ENCODE assay signal across 22 mouse cellular contexts in the genomic region with DNA sequence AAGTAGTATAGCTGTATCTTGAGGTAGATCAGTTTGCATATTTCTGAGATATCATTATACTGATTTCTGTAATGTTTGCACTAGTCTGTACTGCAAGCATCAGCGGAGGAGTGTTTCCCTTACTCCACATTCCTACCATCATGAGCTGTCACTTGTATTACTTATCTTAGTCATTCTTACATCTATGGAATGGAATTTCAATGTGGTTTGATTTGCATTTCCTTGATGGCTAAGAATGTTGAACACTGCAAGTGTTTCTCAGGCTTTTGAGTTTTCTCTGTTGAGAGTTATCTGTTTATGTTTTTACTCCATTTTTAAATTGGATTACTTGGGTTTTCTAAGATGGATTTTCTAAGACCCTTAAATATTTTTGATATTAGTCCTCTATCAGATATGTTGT.
"Had no signal": no experiment of that assay in that cellular context is flagged by ENCODE, and none has a peak within 500 bp of the region (broad histone marks: within the 10 kb centered on the region; RNA-seq: fewer than 3 reads in every experiment).

No protein-coding gene starts in this region.

- H3K36me3 ChIP-seq: limb, embryonic 10.5 days; limb, embryonic 13.5 days; liver, embryonic 12.5 days; liver, embryonic 15.5 days; lung, embryonic 15.5 days; midbrain, embryonic 12.5 days; midbrain, embryonic 15.5 days; neural tube, embryonic 13.5 days; stomach, embryonic 15.5 days had no signal

- H3K27ac ChIP-seq: kidney, postnatal 0 days; layer of hippocampus, adult 2 months; limb, embryonic 10.5 days; limb, embryonic 13.5 days; liver, embryonic 12.5 days; liver, embryonic 15.5 days; lung, embryonic 15.5 days; midbrain, embryonic 12.5 days; midbrain, embryonic 15.5 days; neural tube, embryonic 13.5 days; stomach, embryonic 15.5 days had no signal

- ATAC-seq: liver, embryonic 12.5 days; midbrain, embryonic 15.5 days had no signal

- H3K4me3 ChIP-seq: layer of hippocampus, adult 2 months; limb, embryonic 10.5 days; limb, embryonic 13.5 days; liver, embryonic 12.5 days; liver, embryonic 15.5 days; lung, embryonic 15.5 days; midbrain, embryonic 12.5 days; midbrain, embryonic 15.5 days; myocyte; neural tube, embryonic 13.5 days; stomach, embryonic 15.5 days had no signal

- H3K4me2 ChIP-seq: limb, embryonic 13.5 days; liver, embryonic 12.5 days; liver, embryonic 15.5 days; lung, embryonic 15.5 days; midbrain, embryonic 12.5 days; midbrain, embryonic 15.5 days; neural tube, embryonic 13.5 days; stomach, embryonic 15.5 days had no signal

- H3K9ac ChIP-seq: limb, embryonic 13.5 days; liver, embryonic 12.5 days; liver, embryonic 15.5 days; lung, embryonic 15.5 days; midbrain, embryonic 12.5 days; midbrain, embryonic 15.5 days; neural tube, embryonic 13.5 days; stomach, embryonic 15.5 days had no signal

- DNase-seq: kidney, postnatal 25 days; layer of hippocampus, adult 9-11 months; liver; lung, adult 18-20 months; lung, postnatal 10 days; lung, postnatal 4 days; retina, postnatal 1 day; right cerebral cortex, postnatal 25 days; spleen, adult 18-20 months; thymus, postnatal 36 days had no signal

- H3K9me3 ChIP-seq: limb, embryonic 10.5 days; limb, embryonic 13.5 days; liver, embryonic 12.5 days; liver, embryonic 15.5 days; lung, embryonic 15.5 days; midbrain, embryonic 12.5 days; midbrain, embryonic 15.5 days; neural tube, embryonic 13.5 days; stomach, embryonic 15.5 days had no signal

- H3K27me3 ChIP-seq: limb, embryonic 13.5 days; liver, embryonic 12.5 days; liver, embryonic 15.5 days; lung, embryonic 15.5 days; midbrain, embryonic 12.5 days; midbrain, embryonic 15.5 days; neural tube, embryonic 13.5 days; stomach, embryonic 15.5 days had no signal

- H3K4me1 ChIP-seq: limb, embryonic 10.5 days; limb, embryonic 13.5 days; liver, embryonic 12.5 days; liver, embryonic 15.5 days; lung, embryonic 15.5 days; midbrain, embryonic 12.5 days; midbrain, embryonic 15.5 days; neural tube, embryonic 13.5 days; stomach, embryonic 15.5 days had no signal
